Mouse (Mus musculus) R1 (cell line): ENCODE data around the gene Tex38.

Experiments
- DNase-seq: peaks from one replicate; pipeline ENCODE4 v3.0.0-alpha.2; 2018; ENCODE audit warnings: low read depth, low spot score

Tex38 gene

GRCm38 (mm10) chr4:115775056-115775455, 5.8 kb downstream of the Tex38 start:
- DNase-seq, result no peak

GRCm38 (mm10) chr4:115767647-115768467, 13.0 kb downstream of the Tex38 start:
- no peak for DNase-seq

DNA sequence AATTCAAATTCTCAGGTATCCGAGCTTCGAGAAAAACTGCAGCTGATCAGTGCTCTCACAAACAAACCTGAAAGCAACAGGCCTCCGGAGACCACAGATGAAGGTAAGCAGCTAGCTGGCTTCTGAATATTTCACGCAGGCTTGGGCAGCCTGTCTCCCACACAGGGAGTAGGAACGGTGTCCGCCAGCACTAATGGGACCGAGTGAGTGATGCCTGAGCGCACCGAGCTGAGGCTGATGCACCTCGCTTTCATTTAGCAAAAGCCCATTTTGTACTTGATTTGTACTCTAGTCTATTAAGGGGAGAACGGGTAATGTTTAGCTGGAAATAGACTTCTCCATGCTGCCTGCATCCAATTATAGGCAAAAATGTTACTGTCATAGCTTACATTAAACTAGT, 16.2 kb downstream of the Tex38 start:
- DNase-seq, result no peak

DNA sequence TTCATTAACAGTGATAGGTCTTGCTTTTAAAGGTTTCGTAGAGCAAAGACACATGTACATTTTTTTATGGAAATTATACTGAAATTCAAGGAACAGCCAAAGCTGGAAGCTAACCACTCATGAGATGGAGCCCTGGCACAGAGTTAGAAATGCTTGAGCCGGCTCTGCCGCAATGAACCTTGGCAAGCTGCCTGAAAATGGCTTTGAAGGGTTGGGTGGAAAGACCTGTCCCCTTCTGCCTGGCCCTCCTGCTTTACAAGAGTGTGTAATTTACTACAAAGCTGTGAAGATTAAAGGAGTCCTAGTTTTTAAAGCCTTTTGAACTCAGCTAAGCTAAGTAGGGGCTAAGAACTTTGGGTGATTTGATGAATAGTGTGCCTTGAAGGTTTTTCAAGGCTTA, 19.6 kb downstream of the Tex38 start:
- no peak for DNase-seq

DNA sequence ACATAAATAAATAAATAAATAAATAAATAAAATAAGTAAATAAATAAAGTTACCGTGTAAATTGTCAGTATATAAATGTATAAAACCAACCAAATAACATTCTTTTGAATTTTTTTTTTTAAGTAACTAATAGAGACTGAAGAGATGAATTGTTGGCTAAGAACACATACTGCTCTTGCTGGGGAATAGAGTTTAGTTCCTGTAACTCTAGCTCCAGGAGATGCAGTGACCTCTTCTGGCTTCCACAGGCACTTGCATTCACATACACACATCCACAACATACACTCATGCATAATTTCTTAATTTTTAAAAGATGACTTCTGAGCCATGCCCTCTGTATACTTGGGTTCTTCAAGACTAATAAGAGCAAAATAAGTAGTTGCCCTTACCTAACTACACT, 26.0 kb downstream of the Tex38 start:
- no peak for DNase-seq

GRCm38 (mm10) chr4:115754101-115754500, 26.7 kb downstream of the Tex38 start:
- DNase-seq, result no peak

DNA sequence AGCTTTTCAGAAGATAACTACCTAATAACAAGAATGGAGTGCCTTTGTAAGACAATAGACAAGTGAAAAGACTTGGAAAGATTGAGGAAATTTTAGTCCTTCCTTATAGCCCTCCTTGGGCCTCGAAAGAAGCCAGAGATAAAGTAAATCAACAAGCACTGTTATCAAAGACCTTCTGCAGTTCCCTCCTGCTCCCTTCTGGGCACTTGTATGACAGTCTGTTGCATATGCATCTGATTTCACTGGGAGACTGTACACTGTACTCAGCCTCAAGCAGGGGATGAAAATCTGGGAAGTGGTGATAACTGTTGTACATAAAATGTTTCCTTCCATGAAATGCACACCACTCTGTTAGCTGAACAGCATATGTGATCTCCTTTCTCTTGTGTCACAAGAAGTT, 31.5 kb downstream of the Tex38 start:
- no peak for DNase-seq

DNA sequence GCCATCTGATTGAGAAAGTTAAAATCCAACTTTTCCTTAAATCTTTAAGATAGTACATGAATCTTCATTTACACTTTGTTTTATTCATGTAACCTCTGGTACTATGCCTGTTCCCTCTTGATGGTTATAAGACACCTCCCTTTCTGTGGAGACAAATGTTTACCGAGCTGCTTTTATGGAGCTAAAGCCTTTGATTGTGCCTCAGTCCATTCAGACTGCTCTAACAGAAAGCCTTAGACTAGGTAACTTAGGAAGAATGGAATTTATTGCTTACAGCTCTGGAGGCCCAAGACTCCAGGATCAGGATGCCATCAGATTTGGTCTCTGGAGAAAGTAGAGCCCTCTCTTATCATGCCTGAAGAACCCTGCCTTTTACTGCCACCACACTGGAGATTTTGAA, 32.6 kb downstream of the Tex38 start:
- no peak for DNase-seq

DNA sequence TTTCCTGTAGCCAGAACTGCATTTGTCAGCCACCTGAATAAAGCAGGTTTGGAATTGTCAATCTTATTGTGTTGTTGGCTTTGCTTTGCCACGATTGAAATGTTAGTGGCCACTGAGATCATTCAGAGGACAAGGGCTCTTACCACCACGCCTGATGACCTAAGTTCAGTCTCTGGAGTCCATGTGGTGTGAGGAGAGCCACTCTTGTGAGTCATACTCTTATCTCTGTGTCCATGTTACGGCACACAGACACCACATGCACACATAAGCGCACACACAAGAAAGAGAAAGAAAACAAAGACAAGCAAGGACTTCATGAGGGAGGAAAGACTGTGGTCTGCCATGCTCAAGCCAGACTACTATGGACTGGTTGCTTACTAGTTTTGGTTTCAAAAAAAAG, 37.7 kb downstream of the Tex38 start:
- DNase-seq, result no peak

- no peak for DNase-seq
Observed at GRCm38 (mm10) chr4:115742658-115743057, 38.2 kb downstream of the Tex38 start.

DNA sequence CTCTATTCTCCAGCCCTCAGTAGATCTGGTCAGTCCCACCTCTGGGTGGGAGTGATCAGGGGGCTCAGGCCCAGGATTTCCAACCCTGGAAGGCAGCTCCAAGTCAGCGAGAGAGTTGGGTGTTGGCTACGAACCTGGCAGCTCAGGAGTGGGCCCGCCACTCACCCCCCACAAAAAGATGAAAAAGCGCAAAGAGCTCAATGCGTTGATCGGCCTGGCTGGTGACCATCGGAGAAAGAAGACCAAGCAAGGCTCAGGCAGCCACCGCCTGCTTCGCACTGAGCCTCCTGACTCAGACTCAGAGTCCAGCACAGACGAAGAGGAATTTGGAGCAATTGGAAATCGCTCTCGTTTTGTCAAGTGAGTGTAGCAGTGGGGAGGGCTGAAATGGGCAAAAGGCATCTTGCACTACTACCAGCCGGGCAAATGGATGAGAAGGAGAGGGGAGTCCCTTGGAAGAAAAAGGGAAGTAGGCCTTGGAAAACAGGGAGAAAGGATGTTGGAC, 42.3 kb downstream of the Tex38 start:
- no peak for DNase-seq

GRCm38 (mm10) chr4:115737551-115738041, 43.2 kb downstream of the Tex38 start, which contains the start of gene Efcab14:
Efcab14 (plus strand) TSS chr4:115737744.
- peak; percentile 98 for DNase-seq

DNA sequence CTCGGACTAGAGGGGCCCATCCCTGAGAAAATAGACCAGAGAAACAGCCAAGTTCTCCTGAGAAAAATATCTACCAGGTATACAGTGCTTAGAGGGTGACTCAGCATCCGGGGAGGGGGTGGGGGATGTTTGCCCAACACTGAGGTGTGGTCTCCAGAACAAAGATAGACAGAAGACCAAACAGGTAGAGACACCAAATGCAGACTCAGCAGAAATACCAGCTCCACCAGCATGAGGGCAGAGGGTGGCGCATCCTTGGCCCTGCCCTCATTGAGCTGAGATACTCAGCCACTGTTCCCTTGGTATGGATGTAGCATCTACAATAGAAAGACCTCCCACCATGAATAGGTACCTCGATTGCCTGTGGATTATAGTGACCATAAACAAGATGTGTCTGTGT, 46.0 kb downstream of the Tex38 start:
- no peak for DNase-seq

DNA sequence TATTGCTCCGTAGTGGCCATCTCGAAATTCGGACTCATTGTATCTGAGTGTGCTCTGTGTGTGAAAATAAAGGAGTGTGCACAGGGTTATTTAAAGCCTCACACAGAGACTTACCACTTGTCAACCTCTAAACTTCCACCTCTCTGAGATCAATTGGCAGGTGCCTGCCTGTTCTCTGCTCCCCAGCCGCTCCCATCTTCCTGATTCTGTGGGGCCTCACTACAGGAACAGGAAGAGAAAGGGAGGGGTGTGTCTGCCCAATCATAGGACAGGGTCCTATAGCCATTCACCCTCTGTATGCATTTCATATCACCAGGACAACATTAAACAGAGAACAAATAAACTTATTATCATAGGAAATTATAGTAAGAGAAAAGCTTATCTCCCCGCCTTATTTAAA, 47.1 kb downstream of the Tex38 start:
- no peak for DNase-seq

DNA sequence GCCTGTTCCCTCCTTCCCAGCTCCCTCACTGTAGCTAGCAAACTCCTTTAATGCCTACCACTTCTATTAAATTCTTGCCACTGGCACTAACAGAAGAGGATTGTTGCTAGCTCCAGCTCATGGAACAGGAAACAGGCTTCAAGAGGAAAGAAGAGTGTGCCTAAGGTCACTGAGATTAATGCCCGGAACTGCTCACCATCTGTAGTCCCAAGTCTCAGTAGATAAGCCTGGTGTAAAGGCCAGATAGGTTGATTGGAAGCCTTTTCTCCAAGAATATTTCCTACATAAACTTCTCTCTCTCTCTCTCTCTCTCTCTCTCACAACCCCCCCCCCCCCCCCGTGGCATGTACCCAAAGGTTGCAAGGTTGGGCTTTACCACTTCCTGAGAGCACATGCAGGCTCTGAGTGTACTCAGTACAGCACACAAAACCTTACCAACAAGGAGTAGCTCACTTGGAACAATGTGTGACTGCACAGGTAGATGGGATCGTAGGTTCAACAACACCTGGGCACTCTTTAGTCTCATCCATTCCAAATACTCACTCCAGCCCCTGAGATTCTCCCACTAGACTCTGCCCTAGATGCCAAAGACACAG, 48.5 kb downstream of the Tex38 start:
- no peak for DNase-seq

- peak; percentile 67 for DNase-seq
Observed at GRCm38 (mm10) chr4:115731588-115732222, 49.1 kb downstream of the Tex38 start.
